In the genomic region with DNA sequence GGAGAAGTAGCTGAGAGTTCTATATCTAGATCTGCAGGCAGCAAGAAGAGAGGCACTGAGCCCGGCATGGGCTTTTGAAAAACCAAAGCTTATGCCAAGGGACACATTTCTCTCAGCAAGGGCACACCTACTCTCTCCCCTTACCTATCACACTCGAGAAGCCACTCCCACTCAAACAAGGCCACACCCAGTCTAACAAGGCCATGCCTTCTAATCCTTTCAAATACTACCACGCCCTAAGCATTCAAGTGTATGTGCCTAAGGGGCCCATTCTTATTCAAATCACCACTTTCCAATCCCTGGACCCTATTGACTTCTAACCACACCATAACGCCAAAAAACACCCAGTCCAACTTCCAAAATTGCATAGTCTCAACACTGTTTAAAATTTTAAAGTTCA, we compare ENCODE assay signal across 18 mouse cellular contexts.
DNase-seq lines count a peak whose midpoint lies in the region; ATAC-seq lines count a peak whose summit lies in the region.
"Had no signal": no experiment of that assay in that cellular context is flagged by ENCODE, and none has a peak within 500 bp of the region (broad histone marks: within the 10 kb centered on the region; RNA-seq: fewer than 3 reads in every experiment).

No protein-coding gene starts in this region.

- no peak for ATAC-seq in megakaryocyte progenitor cell, adult 5-6 weeks (replicated peaks; ENCODE audit: poor library complexity)
- ATAC-seq: activated CD4-positive, CD25-positive, alpha-beta regulatory T cell, adult 4 months; CD4-positive, CD25-positive, alpha-beta regulatory T cell, adult 4 months; Patski had no signal

- DNase-seq in cerebellum, adult 9-10 months: peak; percentile 10
- DNase-seq in cerebellum, adult 11 months: no peak
- DNase-seq in ES-CJ7 (ENCODE audit: low read depth, low spot score) (peak; percentile 66), R1 (ENCODE audit: low read depth, low spot score) (peak; percentile 68), ZHBTc4 (ENCODE audit: low read depth, low spot score) (peak; percentile 21)
- DNase-seq in kidney, postnatal 36 days: no peak
- DNase-seq in c-Kit-positive CD71-positive TER-119-positive erythroid progenitor cells, embryonic 14.5 days (ENCODE audit: low spot score): no peak
- DNase-seq: adrenal gland, adult 2 months; adrenal gland, adult 8-10 months; adrenal gland, postnatal 10 days; adrenal gland, postnatal 14 days; adrenal gland, postnatal 25 days; adrenal gland, postnatal 36 days; B cell, adult 2 months had no signal

Comparison
In these comparisons a context has a peak if more than half of its experiments do, and no peak if none do; other contexts are left out.
1. DNase-seq: peak in cerebellum, adult 9-10 months (single experiment), ES-CJ7 (single experiment), R1 (single experiment) and ZHBTc4 (single experiment); none in cerebellum, adult 11 months (single experiment), kidney, postnatal 36 days (0 of 2) and c-Kit-positive CD71-positive TER-119-positive erythroid progenitor cells, embryonic 14.5 days (single experiment).